Mouse (Mus musculus): ENCODE data around the gene Chaf1a. TPM values are rescaled to one million over a fixed set of nuclear protein-coding genes. Genes with fewer than 3 reads are reported as not detected.

Chaf1a gene
- 0.65 and 1.1 TPM in 2 replicates for polyA plus RNA-seq (2021; fragmentation: Nextera tagmentation)
- long read RNA-seq, experiment 1, full-length matches to known transcripts = 9 of 14 reads
- long read RNA-seq, experiment 1, partial matches to known transcripts = 2 of 14 reads
- long read RNA-seq, experiment 1, other reads (novel, unspliced or antisense) = 3 of 14 reads
- long read RNA-seq, experiment 2, partial matches to known transcripts = 3 of 3 reads
- long read RNA-seq, experiment 2, other reads (novel, unspliced or antisense) = 0 of 3 reads

GRCm38 (mm10) chr17:56040030-56040856, at the start of gene Chaf1a:
Gene Chaf1a (plus strand): TSS chr17:56040439.

GRCm38 (mm10) chr17:56005415-56006061, 34.7 kb upstream of the Chaf1a start, which contains the start of the genes Stap2 and Mpnd:
Gene Stap2 (minus strand): TSS chr17:56005584.
Gene Mpnd (plus strand): TSS chr17:56005711.

GRCm38 (mm10) chr17:56036176-56036900, 3.9 kb upstream of the Chaf1a start, which contains the start of gene Sh3gl1:
Gene Sh3gl1 (minus strand): TSS chr17:56036635.

DNA sequence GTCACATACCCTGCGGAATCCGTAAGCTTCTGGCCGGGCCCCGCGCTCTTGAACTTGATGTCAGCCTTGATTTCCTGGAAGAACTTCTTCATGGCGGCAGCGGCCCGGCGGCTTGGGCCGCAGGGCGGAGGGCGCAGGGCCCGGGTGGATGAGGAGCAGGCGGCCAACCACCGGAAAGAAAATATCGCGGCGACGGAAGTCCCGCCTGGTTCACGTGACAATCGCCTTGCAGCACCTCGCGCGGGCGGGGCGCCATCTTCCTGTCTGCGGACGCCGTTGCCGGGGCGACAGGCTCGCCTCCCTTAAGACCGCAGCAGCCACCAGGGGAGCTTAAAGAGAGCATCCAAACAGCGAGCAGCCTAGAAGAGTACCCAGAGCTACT, 34.6 kb downstream of the Chaf1a start, which contains the start of gene Ubxn6:
Gene Ubxn6 (minus strand): TSS at position 202 of the 382 bp plus-strand sequence.

GRCm38 (mm10) chr17:56078880-56079795, 38.9 kb downstream of the Chaf1a start, which contains the start of gene Hdgfl2:
Gene Hdgfl2 (plus strand): TSS chr17:56079634.

DNA sequence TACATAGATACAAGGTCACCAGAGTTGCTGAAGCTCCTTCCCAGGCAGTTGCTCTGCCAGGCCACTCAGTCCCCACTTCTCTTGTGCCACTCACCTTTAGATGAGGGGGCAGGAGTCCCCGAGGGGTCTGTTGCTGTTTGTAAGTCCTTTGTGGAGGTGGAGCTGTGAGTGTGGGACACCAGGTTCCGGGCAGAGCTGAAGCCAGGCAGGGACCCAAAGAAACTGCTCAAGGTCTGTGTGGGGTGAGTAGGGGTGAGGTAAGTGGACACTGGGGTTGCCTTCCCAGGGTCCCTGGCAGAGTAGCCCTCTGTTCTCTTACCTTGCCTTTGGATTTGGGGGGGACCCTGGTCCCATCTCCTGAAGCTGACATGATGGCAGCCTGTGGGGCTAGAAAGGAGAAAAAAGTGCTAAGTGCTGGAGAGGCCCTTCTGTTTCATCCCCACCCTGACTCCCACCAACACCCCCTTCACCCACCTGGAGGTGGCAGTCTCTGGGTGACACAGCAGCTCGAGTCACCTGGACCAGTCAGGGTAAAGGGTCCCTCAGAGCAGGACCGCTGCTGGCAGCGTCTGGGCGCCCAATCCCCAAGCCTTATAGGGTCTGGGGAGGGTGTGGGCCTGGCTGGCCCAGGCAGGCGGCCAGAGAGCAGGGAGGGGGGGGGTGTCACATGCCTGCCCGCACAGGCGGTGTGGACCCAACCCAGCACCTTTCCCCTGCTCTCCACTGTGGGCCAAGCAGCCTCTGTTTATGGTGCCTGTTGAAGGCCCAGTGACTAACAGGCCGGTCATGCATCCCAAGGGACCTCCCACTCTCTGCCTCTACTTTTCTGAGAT, 69.2 kb downstream of the Chaf1a start, which contains the start of gene Plin4:
Gene Plin4 (minus strand): TSS at position 585 of the 833 bp plus-strand sequence.

GRCm38 (mm10) chr17:56117251-56117710, 77.0 kb downstream of the Chaf1a start, which contains the start of gene Plin5:
Gene Plin5 (minus strand): TSS chr17:56117596.

GRCm38 (mm10) chr17:56121826-56122225, 81.6 kb downstream of the Chaf1a start, which contains the start of gene Lrg1:
Gene Lrg1 (minus strand): TSS chr17:56122001.

Other genes with a start within 250 kb of the Chaf1a start
- gene Zfp119a, start 161.5 kb upstream of the Chaf1a start, polyA plus RNA-seq (2021; fragmentation: Nextera tagmentation) = 4.1 and 4.2 TPM in 2 replicates
- 5.3 and 6.5 TPM in 2 replicates for gene Zfp959, start 148.3 kb upstream of the Chaf1a start, polyA plus RNA-seq (2021; fragmentation: Nextera tagmentation)
- gene Zfp119b, start 90.9 kb upstream of the Chaf1a start, polyA plus RNA-seq (2021; fragmentation: Nextera tagmentation) = 3.0 and 4.5 TPM in 2 replicates
- 2.1 and 2.7 TPM in 2 replicates for gene Ebi3, start 87.8 kb upstream of the Chaf1a start, polyA plus RNA-seq (2021; fragmentation: Nextera tagmentation)
- gene Yju2, start 81.3 kb upstream of the Chaf1a start, polyA plus RNA-seq (2021; fragmentation: Nextera tagmentation) = 8.7 and 10.8 TPM in 2 replicates
- gene Shd, start 70.0 kb upstream of the Chaf1a start, polyA plus RNA-seq (2021; fragmentation: Nextera tagmentation) = 37.4 and 37.8 TPM in 2 replicates
- 102 and 107 TPM in 2 replicates for gene Fsd1, start 53.9 kb upstream of the Chaf1a start, polyA plus RNA-seq (2021; fragmentation: Nextera tagmentation)
- 0.55 and 0.91 TPM in 2 replicates for gene Stap2, start 34.9 kb upstream of the Chaf1a start, polyA plus RNA-seq (2021; fragmentation: Nextera tagmentation)
- gene Mpnd, start 34.7 kb upstream of the Chaf1a start, polyA plus RNA-seq (2021; fragmentation: Nextera tagmentation) = 17.4 and 132 TPM in 2 replicates
- 32.5 and 33.5 TPM in 2 replicates for gene Sh3gl1, start 3.8 kb upstream of the Chaf1a start, polyA plus RNA-seq (2021; fragmentation: Nextera tagmentation)
- 83.6 and 103 TPM in 2 replicates for gene Ubxn6, start 34.6 kb downstream of the Chaf1a start, polyA plus RNA-seq (2021; fragmentation: Nextera tagmentation)
- gene Hdgfl2, start 39.2 kb downstream of the Chaf1a start, polyA plus RNA-seq (2021; fragmentation: Nextera tagmentation) = 69.1 and 75.3 TPM in 2 replicates
- 0.04 and 0.28 TPM in 2 replicates for gene Plin4, start 69.4 kb downstream of the Chaf1a start, polyA plus RNA-seq (2021; fragmentation: Nextera tagmentation)
- gene Plin5, start 77.2 kb downstream of the Chaf1a start, polyA plus RNA-seq (2021; fragmentation: Nextera tagmentation) = 0.95 and 1.1 TPM in 2 replicates
- gene Lrg1, start 81.6 kb downstream of the Chaf1a start, polyA plus RNA-seq (2021; fragmentation: Nextera tagmentation) = 2.7 and 5.0 TPM in 2 replicates
- 3.8 and 23.7 TPM in 2 replicates for gene Sema6b, start 99.9 kb downstream of the Chaf1a start, polyA plus RNA-seq (2021; fragmentation: Nextera tagmentation)
- gene Tnfaip8l1, start 122.0 kb downstream of the Chaf1a start, polyA plus RNA-seq (2021; fragmentation: Nextera tagmentation) = 10.0 and 10.5 TPM in 2 replicates
- gene Mydgf, start 143.5 kb downstream of the Chaf1a start, polyA plus RNA-seq (2021; fragmentation: Nextera tagmentation) = 73.7 and 82.8 TPM in 2 replicates
- 17.5 and 18.3 TPM in 2 replicates for gene Dpp9, start 178.5 kb downstream of the Chaf1a start, polyA plus RNA-seq (2021; fragmentation: Nextera tagmentation)
- gene Fem1a, start 216.4 kb downstream of the Chaf1a start, polyA plus RNA-seq (2021; fragmentation: Nextera tagmentation) = 8.6 and 8.9 TPM in 2 replicates
- gene Ticam1, start 236.3 kb downstream of the Chaf1a start, polyA plus RNA-seq (2021; fragmentation: Nextera tagmentation) = 1.8 and 3.6 TPM in 2 replicates

All from left cerebral cortex, adult 6 months (tissue).